Mouse (Mus musculus): ENCODE results near the gene Pea15a. TPM values are rescaled to one million over a fixed set of nuclear protein-coding genes. Genes with fewer than 3 reads are reported as not detected.

The Pea15a gene
- total RNA-seq, 2 experiments from 2014 or later = 19.5 to 35.2 TPM

DNA sequence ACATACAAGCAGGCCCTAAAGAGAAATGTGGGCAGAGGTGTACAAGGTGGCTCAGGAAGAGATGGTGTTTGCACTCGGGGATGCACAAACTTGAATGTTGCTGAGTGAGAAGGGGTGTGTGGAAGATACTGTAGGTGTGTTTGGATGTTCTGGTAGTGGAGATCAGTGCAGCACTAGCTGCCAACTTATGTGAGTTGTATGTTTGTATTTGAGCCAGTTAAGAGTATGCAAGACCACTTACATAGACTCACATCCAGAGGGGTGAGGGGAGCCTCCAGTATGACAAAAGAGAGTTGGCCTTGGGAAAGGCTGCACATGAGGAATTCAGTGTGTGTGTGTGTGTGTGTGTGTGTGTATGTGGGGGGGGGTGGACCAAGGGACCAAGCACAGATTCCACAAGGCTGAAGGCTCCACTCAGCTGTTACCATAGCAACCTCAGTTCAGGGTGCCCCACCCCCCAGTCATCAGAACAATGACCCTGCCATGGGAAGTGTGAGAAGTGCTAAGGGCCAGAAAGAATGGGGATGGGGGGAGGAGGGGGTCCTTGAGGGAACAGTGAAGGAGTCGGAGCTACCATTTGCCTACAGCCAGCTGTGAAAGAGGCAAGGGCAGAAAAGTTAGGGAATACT, 3.6 kb downstream of the Pea15a start:
- peak overlapping the region; percentile 76 for H3K4me3 ChIP-seq

DNA sequence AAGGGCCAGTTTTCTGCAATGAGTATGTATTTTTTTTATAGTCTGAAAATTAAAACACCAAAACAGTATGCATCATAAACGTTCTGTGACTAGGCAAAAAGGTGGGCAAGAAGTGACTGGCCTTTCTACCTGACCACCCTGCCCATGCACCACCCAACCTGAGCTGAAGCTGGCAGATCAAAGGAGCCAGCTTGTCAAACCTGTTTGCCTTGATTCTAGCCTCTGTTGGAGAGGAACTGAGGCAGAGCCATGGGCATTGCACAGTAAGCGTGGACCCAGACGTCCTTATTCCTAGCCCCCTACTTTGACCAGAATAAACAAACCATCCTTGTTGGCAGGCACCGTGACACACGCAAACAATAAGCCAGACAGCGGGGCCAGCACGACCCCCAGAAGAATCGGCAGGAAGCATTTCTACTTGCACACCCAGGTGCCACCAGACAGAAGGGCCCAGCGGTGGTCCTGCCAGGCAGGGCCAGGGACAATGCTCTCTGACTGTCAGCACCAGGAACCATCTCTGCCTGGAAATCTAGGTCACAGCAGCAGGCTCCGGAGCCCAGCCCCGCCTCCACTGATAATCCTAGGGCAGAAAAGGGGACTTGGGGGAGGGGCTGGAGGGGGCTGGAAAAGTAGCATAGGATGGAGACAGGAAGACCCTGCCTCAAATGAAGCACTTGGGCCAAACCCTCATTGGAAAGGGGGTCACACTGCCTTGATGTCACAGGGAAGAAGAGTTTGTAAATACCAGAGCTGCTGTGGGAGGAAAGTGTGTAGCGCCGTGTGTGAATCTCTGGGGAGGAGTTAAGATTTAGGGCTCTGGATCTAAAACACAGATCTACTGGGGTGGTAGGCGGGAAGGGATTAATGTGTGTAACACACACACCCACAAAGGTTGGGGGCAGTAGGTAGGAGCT, 4.4 kb downstream of the Pea15a start:
- intact Hi-C loops (cut with DNase I) = no loop called here
- Histone ChIP-seq H3K4me3 (peak overlapping the region; percentile 49), H3K27ac (peak overlapping the region; percentile 78)
- TF ChIP-seq CTCF (IDR thresholded peaks at IDR 0.05) = no peak
- DNase-seq = peak; percentile 33

More for the DNA sequence above, 3.6 kb downstream of the Pea15a start:
- intact Hi-C loops (cut with DNase I) = no loop called here
- TF ChIP-seq CTCF (IDR thresholded peaks at IDR 0.05) = no peak
- no peak for DNase-seq
- peak overlapping the region; percentile 78 for H3K27ac ChIP-seq

GRCm38 (mm10) chr1:172200871-172201447, 5.6 kb downstream of the Pea15a start:
- peak; percentile 64 for DNase-seq
- intact Hi-C loops (cut with DNase I) = no loop called here
- Histone ChIP-seq H3K4me3 (no peak overlapping the region), H3K27ac (peak overlapping the region; percentile 43)
- TF ChIP-seq CTCF (IDR thresholded peaks at IDR 0.05) = no peak

DNA sequence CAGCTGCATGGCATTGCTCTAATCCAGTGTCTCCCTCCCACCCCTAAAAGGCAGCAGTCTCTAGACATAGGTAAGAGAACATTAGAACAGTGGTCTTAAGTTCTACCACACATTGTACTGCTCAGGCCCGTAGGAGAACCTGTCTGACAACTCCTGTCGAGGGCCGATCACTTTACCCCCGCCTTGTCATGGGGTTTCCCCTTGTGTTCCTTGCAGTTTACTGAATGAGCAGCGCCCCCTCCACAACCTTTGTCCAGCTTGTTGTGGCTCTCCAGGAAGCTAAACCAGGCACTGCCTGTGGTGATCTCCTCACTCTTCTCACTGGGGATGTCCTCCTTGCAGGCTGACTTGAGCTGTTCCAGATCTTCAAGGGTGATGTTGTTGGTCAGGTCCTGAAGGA, 6.4 kb downstream of the Pea15a start:
- no peak overlapping the region for H3K27ac ChIP-seq
- intact Hi-C loops (cut with DNase I) = no loop called here
- no peak for DNase-seq

GRCm38 (mm10) chr1:172198996-172199395, 7.6 kb downstream of the Pea15a start:
- intact Hi-C loops (cut with DNase I) = no loop called here
- no peak for DNase-seq

More for the DNA sequence above, 6.4 kb downstream of the Pea15a start:
- no peak overlapping the region for H3K4me3 ChIP-seq
- no peak for TF ChIP-seq CTCF (IDR thresholded peaks at IDR 0.05)

GRCm38 (mm10) chr1:172198316-172198715, 8.3 kb downstream of the Pea15a start:
- Histone ChIP-seq H3K4me3 (no peak overlapping the region), H3K27ac (no peak overlapping the region)
- no peak for TF ChIP-seq CTCF (IDR thresholded peaks at IDR 0.05)
- DNase-seq = no peak
- intact Hi-C loops (cut with DNase I) = no loop called here

More at GRCm38 (mm10) chr1:172198996-172199395, 7.6 kb downstream of the Pea15a start:
- no peak overlapping the region for H3K4me3 ChIP-seq
- TF ChIP-seq CTCF (IDR thresholded peaks at IDR 0.05) = no peak
- no peak overlapping the region for H3K27ac ChIP-seq

DNA sequence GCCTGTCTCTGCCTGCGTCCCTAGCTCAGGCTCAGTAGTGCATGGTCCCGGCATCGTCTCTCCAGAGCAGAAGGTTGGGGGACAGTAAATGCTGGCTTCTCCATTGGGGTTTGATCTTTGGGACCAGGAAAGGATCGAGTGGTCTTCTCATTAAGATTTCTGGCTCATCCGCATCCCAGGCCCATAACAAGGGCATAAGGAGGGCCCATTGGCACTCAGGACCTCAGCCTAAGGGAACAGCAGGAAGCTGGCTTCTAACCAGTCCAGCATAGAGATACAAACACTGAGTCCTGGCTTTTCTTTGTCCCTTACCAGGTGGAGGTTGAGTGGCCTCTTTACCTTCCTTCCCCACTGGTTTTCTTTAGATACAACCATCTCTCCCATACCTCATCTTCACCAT, 8.8 kb downstream of the Pea15a start:
- DNase-seq = no peak
- intact Hi-C loops (cut with DNase I) = no loop called here

GRCm38 (mm10) chr1:172197146-172197545, 9.5 kb downstream of the Pea15a start:
- intact Hi-C loops (cut with DNase I) = no loop called here
- Histone ChIP-seq H3K27ac (no peak overlapping the region), H3K4me3 (no peak overlapping the region)
- no peak for DNase-seq
- TF ChIP-seq CTCF (IDR thresholded peaks at IDR 0.05) = no peak

More for the DNA sequence above, 8.8 kb downstream of the Pea15a start:
- no peak overlapping the region for H3K4me3 ChIP-seq
- no peak overlapping the region for H3K27ac ChIP-seq
- TF ChIP-seq CTCF (IDR thresholded peaks at IDR 0.05) = no peak

DNA sequence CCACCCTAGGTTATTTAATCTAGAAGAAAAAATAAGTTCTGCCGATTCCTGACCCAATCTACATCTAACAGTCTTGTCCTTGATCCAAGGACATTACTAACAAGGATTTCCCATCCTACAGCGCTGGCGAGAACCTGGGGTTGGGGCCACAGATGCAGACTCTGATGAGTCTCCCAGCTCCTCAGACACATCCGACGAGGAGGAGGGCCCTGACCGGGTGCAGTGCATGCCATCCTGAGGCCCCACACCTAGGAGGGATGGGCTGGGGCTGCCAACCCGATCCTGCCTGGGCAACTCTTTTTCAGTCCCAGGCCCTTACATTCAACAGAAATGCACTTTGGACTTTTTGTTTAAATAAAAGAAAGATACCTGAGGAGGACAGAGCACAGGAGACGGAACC, 12.2 kb downstream of the Pea15a start:
- no peak overlapping the region for H3K4me3 ChIP-seq
- no peak for TF ChIP-seq CTCF (IDR thresholded peaks at IDR 0.05)
- peak overlapping the region; percentile 24; the same call in 1 of the 2 replicates for H3K27ac ChIP-seq

DNA sequence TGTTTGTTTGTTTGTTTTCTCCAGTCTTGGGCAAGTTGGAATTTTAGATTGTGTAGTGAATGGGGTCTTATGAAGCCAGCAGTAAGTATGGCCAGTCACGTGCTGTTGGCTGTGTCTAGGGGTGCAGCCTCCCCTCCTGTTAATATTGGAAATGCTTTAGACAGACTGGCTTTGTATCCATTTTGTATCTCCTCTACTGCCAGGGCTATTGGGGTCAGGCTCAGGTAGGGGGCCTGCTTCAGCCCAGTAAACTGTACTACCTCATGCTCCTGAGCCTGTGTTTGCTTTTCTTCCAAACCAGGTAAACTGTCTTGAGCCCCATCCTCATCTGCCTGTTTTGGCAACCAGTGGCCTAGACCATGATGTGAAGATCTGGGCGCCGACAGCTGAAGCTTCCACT, 14.4 kb downstream of the Pea15a start:
- Histone ChIP-seq H3K4me3 (no peak overlapping the region), H3K27ac (0 out of 2 replicates have a peak overlapping the region, but pooled peaks have one; percentile 4)
- intact Hi-C loops (cut with DNase I) = no loop called here
- no peak for TF ChIP-seq CTCF (IDR thresholded peaks at IDR 0.05)
- DNase-seq = no peak

More for the DNA sequence above, 12.2 kb downstream of the Pea15a start:
- DNase-seq = no peak
- intact Hi-C loops (cut with DNase I) = no loop called here

- intact Hi-C loops (cut with DNase I) = no loop called here
- DNase-seq = no peak
- H3K27ac ChIP-seq = peak overlapping the region; percentile 3; the same call in 1 of the 2 replicates
- peak; percentile 18; the same call in 1 of the 2 replicates for TF ChIP-seq CTCF (IDR thresholded peaks at IDR 0.05)
- H3K4me3 ChIP-seq = no peak overlapping the region
Measured at GRCm38 (mm10) chr1:172191578-172191977, 15.0 kb downstream of the Pea15a start.

DNA sequence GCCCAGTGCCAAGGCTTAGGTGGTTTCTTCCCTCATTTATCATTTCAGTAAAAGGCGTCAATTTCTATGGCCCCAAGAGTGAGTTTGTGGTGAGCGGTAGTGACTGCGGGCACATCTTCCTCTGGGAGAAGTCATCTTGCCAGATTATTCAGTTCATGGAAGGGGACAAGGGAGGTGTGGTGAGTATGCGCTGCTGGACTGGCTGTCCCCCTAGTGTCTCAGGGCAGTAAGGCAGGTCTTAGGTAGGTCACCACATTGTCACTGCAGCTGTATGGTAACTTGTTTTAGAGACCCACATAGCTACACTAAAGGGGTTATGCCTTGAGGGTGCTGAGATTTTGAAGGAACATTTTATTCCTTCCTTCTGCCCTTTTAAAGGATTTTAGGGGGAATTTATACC, 17.7 kb downstream of the Pea15a start:
- intact Hi-C loops (cut with DNase I) = no loop called here
- H3K4me3 ChIP-seq = no peak overlapping the region
- H3K27ac ChIP-seq = no peak overlapping the region
- no peak for DNase-seq
- TF ChIP-seq CTCF (IDR thresholded peaks at IDR 0.05) = peak; percentile 65
